Mouse (Mus musculus) thymus, postnatal 4 days (tissue): ENCODE data around the gene Gm49395.

Experiments
- DNase-seq: peaks from one replicate; pipeline ENCODE4 v3.0.0; 2021

The Gm49395 gene

GRCm38 (mm10) chr13:115101355-115102191, at the start of gene Gm49395, which contains the start of gene Itga1:
Gene Gm49395 (minus strand): TSS chr13:115101921.
Gene Itga1 (minus strand): TSS chr13:115101964.
- peak; percentile 12 for DNase-seq

GRCm38 (mm10) chr13:115150602-115151001, 48.9 kb upstream of the Gm49395 start:
- no peak for DNase-seq

- no peak for DNase-seq
Observed at GRCm38 (mm10) chr13:115149849-115150248, 48.1 kb upstream of the Gm49395 start.

- DNase-seq: no peak
Observed at GRCm38 (mm10) chr13:115143575-115143974, 41.9 kb upstream of the Gm49395 start.

GRCm38 (mm10) chr13:115142066-115142465, 40.3 kb upstream of the Gm49395 start:
- DNase-seq: no peak

- DNase-seq: no peak
Observed at GRCm38 (mm10) chr13:115138513-115138912, 36.8 kb upstream of the Gm49395 start.

- no peak for DNase-seq
Observed at GRCm38 (mm10) chr13:115136761-115137160, 35.0 kb upstream of the Gm49395 start.

- DNase-seq: no peak
Observed at GRCm38 (mm10) chr13:115132435-115132834, 30.7 kb upstream of the Gm49395 start.

- no peak for DNase-seq
Observed at GRCm38 (mm10) chr13:115131381-115131780, 29.7 kb upstream of the Gm49395 start.

GRCm38 (mm10) chr13:115130035-115130434, 28.3 kb upstream of the Gm49395 start:
- DNase-seq: no peak

GRCm38 (mm10) chr13:115127826-115128225, 26.1 kb upstream of the Gm49395 start:
- no peak for DNase-seq

GRCm38 (mm10) chr13:115126534-115126933, 24.8 kb upstream of the Gm49395 start:
- no peak for DNase-seq

- DNase-seq: no peak
Observed at GRCm38 (mm10) chr13:115125130-115125529, 23.4 kb upstream of the Gm49395 start.

- DNase-seq: no peak
Observed at GRCm38 (mm10) chr13:115124521-115124920, 22.8 kb upstream of the Gm49395 start.

GRCm38 (mm10) chr13:115118756-115119155, 17.0 kb upstream of the Gm49395 start:
- no peak for DNase-seq

- DNase-seq: no peak
Observed at GRCm38 (mm10) chr13:115118195-115118594, 16.5 kb upstream of the Gm49395 start.

- no peak for DNase-seq
Observed at GRCm38 (mm10) chr13:115116930-115117621, 15.4 kb upstream of the Gm49395 start.

- DNase-seq: no peak
Observed at GRCm38 (mm10) chr13:115109628-115110027, 7.9 kb upstream of the Gm49395 start.

- DNase-seq: no peak
Observed at GRCm38 (mm10) chr13:115107436-115107835, 5.7 kb upstream of the Gm49395 start.

- DNase-seq: no peak
Observed at GRCm38 (mm10) chr13:115106183-115106582, 4.5 kb upstream of the Gm49395 start.

- no peak for DNase-seq
Observed at GRCm38 (mm10) chr13:115102754-115103153, 1.0 kb upstream of the Gm49395 start.

GRCm38 (mm10) chr13:115100381-115101177, 1.1 kb downstream of the Gm49395 start:
- DNase-seq: no peak

GRCm38 (mm10) chr13:115099381-115099780, 2.3 kb downstream of the Gm49395 start:
- DNase-seq: no peak
